Mouse (Mus musculus): ENCODE data around the gene Hat1.

- TF ChIP-seq POLR2A (IDR thresholded peaks at IDR 0.05; ENCODE audit: extremely low read depth, insufficient read depth, low read length), result no peak
- TF ChIP-seq CTCF (IDR thresholded peaks at IDR 0.05; ENCODE audit: extremely low read depth, insufficient read depth, low read length), result no peak
Observed at GRCm38 (mm10) chr2:71477787-71478186, 89.0 kb downstream of the Hat1 start.
